Mouse (Mus musculus): Measurements from ENCODE around the gene Sytl3. TPM values are rescaled to one million over a fixed set of nuclear protein-coding genes. Genes with fewer than 3 reads are reported as not detected.
A peak's percentile ranks its signal among the peaks of the same experiment; 100 is the strongest.
"Not testable (repeated sequence)": the region's sequence is repeated elsewhere in the genome, so short reads cannot be mapped to it uniquely, and the experiment has no call there.

Gene Sytl3
- polyA plus RNA-seq, 1 experiment, result 0.77 TPM

GRCm38 (mm10) chr17:6686299-6686971, 27.5 kb downstream of the Sytl3 start:
- not testable (repeated sequence) for DNase-seq (ENCODE audit: low read depth)

DNA sequence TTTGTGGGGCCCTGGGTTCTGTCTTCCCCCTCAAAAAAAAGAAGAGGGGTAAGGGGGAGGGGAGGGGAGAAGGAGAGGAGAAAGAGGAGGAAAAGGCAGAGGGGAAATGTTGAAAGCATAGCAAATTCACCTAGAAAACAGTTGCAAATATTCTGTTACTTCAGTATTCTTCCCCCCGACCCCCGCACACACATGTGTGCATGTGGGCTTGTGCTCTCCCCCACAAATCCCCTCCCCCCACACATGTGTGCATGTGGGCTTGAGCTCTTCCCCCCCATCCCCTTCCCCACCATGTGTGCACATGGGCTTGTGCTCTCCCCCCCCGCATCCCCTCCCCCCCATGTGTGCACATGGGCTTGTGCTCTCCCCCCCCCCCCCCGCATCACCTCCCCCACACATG, 30.5 kb downstream of the Sytl3 start:
- not testable (repeated sequence) for DNase-seq (ENCODE audit: low read depth)

DNA sequence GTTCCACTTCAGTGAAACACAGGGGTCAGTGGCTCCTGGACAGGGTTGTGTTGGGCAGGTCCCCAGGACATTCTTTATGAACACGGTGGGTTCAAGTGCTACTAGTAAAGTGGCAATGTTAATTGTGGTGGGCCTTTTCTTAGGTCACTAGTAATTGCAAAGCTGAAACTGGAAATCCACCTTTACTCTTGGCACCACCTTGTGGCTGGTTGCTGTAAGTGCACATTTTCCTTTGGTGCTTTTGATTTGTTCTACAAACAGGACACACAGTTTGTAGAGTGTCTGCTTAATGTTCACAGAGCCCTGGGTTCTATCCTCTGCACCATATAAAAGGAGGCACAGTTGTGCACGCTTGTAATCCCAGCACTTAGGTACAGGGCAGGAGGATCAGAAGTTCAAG, 32.7 kb downstream of the Sytl3 start:
- TF ChIP-seq CTCF (IDR thresholded peaks at IDR 0.05; ENCODE audit: borderline replicate concordance, extremely low read depth, insufficient read depth, insufficient read length), result peak; percentile 43; the same call in 1 of the 2 replicates
- peak; percentile 66 for DNase-seq (ENCODE audit: low read depth)

DNA sequence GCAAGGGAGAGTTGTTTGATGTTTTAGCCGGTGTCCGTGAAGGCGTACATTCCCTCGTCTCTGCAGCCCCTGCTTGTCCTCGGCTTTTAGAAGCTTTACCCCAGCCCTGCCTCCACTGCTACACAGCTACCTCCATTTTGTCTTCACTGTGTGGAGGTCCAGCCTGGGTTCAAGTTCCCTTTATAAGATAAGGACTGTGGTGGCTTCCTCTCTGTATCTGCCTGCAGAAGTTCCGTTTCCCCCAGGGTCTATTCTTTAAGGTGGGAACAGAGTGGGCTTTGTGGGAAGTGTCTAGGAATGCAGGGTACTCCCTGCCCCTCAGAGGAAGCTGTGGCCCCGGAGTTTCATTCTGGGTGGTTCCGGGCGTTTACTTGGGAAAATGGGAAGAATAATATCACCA, 36.8 kb downstream of the Sytl3 start:
- not testable (repeated sequence) for DNase-seq (ENCODE audit: low read depth)

- not testable (repeated sequence) for DNase-seq (ENCODE audit: low read depth)
Measured at GRCm38 (mm10) chr17:6696521-6696920, 37.6 kb downstream of the Sytl3 start.

DNA sequence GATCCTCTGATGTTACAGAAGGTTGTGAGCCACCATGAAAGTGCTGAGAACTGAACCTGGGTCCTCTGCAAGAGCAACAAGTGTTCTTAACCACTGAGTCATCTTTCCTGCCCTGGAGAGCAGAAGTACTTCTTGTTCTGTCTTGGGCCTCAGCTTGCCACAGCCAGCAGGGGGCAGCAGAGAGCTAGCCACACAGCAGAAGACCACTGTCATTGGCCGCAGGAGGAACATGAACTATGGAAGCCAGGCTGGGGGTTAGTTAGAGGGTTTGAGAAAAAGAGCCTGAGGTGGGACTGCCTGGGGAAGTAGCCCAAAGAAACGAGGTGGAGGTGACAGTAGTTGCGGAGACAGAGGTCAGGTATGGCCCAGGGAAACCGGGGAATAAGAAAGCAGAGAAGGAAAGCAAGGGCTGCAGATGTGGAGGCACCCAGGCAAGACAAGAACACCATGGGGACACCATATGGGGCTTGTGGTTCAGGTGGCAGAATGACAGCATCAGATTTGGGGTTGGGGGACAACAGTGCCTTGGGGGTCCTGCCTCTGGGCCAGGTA, 38.4 kb downstream of the Sytl3 start:
- peak; percentile 14; the same call in 1 of the 2 replicates for TF ChIP-seq CTCF (IDR thresholded peaks at IDR 0.05; ENCODE audit: borderline replicate concordance, extremely low read depth, insufficient read depth, insufficient read length)
- peak; percentile 42 for DNase-seq (ENCODE audit: low read depth)

DNA sequence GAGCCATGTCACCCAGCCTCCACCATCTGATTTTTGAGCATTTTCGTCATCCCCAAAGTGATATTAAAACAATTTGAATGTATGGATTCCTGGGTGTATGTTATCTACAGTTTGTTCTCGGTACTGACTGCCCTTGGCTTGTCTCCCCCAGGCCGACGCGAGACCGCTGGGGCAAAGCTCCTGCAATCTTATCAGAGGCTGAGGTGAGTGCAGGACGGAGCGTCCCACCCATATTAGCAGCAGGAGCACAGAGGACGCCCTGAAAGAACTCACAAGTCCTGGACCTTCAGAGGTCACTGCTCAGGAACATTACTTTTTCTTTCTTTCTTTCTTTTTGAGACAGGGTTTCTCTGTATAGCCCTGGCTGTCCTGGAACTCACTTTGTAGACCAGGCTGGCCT, 40.6 kb downstream of the Sytl3 start:
- DNase-seq (ENCODE audit: low read depth), result not testable (repeated sequence)

DNA sequence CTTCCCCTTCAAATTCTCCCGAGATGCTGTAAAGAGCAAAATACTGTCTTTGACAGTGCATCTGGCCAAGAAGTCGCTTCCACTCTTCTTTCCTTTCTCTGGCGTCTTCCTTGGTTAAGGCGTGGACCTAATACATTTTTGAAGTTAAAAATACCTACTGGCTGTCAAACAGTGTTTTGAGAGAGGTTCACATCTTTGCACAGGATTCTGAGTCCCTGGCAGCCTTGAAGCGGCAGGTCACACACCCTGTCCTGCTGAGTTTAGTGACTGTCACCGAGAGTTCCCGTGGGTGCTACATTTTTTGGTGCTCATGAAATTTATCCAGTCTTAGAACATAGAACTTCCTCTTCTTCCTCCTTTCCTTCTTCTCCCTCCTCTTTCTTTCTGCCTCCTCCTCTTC, 41.2 kb downstream of the Sytl3 start:
- not testable (repeated sequence) for DNase-seq (ENCODE audit: low read depth)

- not testable (repeated sequence) for DNase-seq (ENCODE audit: low read depth)
Measured at GRCm38 (mm10) chr17:6702625-6703221, 43.8 kb downstream of the Sytl3 start.

DNA sequence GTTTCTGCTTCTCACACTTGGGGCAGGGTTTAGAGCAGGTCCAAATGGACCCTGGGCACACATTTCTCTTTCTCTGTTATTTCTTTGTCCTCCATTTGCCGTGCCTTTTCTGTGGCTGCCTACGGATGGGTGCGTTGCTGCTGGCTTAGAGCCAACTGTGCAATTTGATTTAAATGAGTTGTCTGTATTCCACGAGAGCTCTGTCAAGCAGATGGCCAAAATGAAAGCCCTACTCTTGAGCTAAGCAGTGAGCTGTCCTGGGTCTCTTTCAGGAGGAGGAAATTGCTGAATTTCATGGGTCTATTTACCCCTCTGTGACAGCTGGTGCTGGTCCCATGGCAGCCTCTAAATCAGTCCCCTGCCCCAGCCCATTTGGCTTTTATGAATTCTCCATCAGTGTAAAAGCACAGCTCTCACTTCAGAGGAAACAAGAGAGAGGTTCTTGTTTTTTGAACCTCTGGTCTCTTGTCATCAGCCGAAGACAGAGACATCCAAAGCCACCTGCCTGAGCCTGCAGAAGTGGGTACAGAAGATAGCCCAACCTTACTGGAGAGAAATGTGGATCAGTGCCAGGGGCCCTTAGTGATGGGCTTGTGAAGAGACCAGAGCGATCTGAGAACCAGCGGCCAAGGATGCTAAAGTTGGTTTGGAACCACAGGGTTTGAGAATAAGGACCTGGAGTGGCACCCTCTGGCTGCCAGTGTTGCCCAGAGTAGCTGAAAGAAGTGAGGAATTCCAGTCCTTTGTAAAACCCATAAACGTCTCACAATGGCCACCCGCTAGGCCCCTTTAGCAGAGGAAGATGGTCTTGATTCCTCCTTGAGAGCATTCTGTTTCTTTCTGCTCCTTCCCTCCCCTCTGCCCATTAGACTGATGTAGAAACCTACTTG, 44.7 kb downstream of the Sytl3 start:
- peak; percentile 84 for DNase-seq (ENCODE audit: low read depth)

- DNase-seq (ENCODE audit: low read depth), result not testable (repeated sequence)
Measured at GRCm38 (mm10) chr17:6706448-6706847, 47.6 kb downstream of the Sytl3 start.

DNA sequence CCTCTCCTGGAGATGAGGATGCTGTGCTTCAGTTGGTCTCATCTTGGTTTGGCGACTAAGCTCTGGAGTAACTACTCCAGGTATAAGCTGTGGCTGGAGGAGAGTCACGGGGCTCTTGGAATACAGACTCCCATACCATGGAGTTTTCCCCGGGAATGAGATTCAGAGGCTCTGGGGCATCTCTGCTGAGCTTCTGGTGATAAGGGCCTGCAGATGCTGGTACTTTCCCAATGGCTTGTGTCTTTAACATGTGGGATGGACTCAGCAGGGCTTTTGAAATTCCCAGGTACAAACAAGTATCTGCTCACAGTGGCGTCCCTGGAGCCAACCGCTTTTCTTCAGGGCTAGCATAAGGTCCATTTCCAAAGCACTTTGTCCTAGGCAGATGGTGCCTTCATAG, 48.5 kb downstream of the Sytl3 start:
- DNase-seq (ENCODE audit: low read depth), result not testable (repeated sequence)

DNA sequence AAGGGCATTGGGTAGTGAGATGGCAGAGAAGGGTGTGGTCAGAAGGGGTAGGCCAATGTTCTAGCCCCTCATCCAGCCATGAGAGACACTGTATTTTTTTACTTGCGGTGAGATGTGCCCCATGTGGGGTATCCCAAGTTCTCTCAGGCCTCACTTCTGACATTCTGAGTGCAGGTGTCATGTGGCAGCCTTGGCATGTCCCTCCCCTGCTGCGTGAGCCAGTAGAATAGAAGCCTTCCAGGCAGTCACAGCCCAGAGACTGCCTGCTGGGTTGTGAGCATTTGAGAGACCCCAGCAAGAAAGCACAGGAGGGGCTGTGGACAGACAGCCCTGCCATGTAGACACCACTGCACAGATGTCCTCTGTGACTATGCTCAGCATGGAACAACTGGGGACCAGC, 49.3 kb downstream of the Sytl3 start:
- not testable (repeated sequence) for DNase-seq (ENCODE audit: low read depth)

- not testable (repeated sequence) for DNase-seq (ENCODE audit: low read depth)
Measured at GRCm38 (mm10) chr17:6713483-6713882, 54.6 kb downstream of the Sytl3 start.

- not testable (repeated sequence) for DNase-seq (ENCODE audit: low read depth)
Measured at GRCm38 (mm10) chr17:6713944-6714343, 55.1 kb downstream of the Sytl3 start.

Measured in brain, embryonic 14.5 days (tissue).